Mouse (Mus musculus) lung, postnatal 10 days (tissue): Measurements from ENCODE around the gene Clec9a.

Experiments
- DNase-seq: peaks from one replicate; pipeline ENCODE4 v3.0.0; 2021

The Clec9a gene

DNA sequence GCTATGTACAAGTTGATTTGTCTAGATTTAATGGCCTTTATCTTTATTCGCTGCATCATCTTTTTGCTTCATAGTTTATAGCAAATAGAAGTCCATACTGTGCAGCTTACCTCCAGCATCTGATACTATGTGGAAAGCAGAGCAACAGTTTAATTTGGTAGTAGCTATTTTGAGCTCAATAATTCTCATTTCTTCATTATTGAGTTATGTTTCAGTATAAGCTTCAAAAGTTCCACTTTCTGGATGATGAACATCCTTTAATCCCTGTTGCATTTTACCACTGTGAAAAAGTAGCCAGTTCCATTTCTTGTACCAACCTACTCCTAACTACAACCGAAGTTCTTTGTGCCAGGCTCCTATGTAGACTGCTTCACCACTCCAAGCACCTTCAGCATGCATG, at the start of gene Clec9a:
Clec9a (plus strand) TSS at position 301 of the 400 bp plus-strand sequence.
- no peak for DNase-seq

DNA sequence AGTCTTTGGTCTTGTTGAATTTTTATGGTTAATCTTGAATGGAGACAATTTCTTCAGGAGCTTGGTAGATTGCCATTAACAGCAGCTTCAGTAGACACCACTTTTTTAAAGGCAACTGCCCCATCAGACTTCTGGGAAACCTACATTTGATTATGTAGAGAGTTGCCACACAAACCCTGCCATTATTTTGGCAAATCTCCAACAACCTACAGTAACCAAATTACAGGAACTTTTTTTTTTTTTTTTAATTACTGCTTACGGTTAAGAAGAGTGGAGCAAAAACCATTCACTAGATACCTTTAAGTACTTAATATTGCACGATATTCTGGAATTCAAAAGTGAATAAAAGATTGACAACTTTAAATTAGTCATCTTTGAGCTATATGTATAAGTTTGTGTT, 49.1 kb upstream of the Clec9a start:
- DNase-seq, result no peak

DNA sequence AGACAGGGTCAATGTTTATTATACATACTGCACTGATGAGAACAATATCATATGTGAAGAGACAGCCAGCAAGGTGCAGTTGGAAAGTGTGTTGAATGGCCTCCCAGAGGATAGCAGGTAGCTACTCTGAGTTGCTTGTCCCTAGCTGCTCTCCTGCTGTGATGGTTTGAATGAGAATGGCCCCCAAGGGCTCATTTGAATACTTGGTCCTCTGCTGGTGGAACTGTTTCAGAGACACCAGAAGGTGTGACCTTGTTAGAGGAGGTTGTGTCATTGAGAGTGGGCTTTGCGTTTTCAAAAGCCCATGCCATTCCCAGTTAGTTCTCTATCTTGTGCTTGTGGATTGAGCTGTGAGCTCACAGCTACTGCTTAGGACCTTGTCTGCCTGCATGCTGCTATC, 44.7 kb upstream of the Clec9a start:
- DNase-seq, result no peak

DNA sequence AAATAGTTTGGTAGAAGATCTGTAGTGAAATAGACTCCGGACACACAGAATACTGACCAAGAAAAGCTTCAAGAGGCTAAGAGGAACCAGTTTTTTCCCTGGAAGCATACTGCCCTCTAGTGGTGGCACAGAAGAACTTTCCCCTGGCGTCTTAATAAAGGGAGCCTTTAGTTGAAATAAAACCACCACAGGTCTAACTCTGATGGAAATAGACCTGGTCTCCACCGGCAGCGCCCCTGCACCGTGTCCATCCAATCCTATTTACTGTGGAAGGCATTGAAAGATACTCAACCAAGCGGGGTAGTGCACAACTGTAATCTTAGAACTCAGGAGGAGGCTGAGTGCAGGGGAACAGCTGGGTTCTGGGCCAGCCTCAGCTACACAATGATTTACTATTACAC, 42.7 kb upstream of the Clec9a start:
- DNase-seq, result peak; percentile 66

DNA sequence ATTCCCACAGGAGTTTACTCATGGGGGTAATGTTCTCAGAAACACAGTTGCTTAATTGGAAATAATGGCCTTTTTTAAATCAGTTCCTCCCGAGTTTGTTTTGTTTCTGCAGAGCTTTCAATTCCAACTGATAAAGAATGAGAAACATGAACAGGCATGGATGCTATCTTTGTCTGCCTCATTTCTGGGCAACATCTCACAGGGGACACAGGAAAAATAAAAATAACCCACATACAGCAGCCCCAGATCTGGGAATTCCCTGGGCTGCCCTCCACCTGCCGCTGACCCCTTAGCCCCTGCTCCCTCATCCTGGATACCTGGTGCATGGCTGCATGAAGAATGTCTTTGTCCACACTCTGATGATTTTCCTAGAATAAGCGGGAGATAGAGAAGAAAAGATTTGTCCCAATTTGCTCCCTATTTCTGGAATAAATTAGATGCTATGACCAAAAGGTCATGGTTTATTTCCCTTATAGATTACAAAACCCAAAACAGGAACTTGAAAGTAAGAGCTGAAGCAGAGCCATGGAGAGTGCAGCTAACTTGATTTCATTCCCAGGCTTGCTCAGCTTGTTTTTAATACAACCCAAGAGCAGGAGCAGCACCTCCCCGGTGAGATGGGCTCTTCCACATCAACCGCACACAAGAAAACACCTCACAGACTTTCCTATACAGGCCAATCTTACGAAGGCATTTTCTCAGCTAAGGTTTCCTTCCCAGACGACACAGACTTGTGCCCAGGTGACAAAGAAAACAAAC, 39.1 kb upstream of the Clec9a start:
- DNase-seq, result no peak

DNA sequence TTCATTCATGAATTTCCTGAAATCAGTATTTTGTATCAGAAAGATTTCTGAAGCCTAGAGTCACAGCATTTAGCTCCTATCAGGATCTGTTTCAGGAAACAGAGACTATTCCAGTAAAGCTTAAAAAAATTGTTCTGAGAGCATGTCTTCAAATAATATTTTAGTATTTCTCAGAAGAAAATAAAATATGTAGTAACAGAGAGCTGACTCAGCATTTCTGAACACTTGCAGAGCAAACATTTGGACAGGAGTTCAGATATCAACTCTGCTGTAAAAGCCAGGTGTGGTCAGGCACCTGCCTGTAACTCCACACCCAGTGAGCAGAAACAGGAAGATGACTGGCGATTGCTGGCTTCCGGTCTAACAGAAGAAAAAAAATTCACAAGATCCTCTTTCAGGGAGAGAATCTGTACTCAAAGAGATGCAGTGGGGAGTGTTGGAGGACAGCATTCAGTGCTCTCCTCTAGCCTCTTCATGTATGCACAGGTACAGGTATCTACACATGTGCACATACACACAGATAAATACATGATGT, 33.7 kb upstream of the Clec9a start:
- DNase-seq, result no peak

DNA sequence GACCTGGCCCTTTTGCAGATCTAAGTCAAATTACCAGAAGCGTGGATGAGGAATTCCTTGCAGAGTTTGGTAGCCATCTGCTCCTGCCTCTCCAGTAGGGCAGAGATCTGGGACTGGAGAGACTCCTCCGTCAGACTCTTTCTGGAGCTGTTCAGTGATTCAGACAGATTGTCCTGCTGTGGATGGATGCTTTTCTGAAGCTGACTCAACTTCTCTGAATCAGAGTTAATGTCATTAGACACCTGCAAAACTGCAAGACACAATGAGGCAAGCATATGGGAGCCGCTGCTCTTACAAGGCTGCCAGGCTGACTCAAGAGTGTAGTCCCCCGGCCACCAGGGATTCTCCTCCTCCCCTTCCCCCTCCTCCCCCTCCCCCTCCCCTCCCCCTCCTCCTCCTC, 28.2 kb upstream of the Clec9a start:
- DNase-seq, result no peak

DNA sequence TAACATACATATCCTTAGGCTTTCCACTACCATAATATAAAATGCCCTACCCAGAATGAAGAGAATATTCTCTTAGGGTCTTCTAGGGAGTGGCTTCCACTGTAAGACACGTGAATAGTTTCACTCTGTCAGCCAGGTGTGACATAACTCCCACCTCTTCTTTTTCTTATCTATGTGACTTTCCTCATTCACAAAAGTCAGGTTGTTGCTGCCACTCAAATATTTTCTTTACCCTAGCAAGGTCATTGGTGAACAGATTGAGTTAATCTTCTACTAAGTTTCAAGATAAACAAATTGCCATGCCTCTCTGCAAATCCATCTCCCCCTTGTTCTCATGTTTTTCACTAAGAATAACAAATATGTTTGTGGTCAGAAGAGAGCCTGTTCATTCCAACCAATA, 26.9 kb upstream of the Clec9a start:
- DNase-seq, result no peak

DNA sequence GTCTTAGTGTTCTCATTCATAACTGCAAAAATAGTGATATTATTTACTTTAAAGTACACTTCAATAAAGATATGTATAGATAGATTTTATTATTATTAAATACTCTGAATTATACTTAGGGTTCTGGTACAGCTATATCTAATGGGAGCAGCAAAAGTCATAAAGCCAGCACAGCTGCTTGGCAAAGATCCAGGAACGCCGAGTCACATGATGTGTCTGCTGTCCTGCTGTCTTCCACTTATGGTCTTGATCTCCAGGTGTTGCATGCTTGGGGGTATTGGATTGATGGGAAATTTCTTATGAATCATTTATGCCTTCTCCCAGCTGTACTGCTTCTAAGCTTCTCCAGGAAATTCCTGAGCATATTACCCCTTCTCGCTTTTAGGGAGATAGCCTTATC, 25.2 kb upstream of the Clec9a start:
- DNase-seq, result no peak

DNA sequence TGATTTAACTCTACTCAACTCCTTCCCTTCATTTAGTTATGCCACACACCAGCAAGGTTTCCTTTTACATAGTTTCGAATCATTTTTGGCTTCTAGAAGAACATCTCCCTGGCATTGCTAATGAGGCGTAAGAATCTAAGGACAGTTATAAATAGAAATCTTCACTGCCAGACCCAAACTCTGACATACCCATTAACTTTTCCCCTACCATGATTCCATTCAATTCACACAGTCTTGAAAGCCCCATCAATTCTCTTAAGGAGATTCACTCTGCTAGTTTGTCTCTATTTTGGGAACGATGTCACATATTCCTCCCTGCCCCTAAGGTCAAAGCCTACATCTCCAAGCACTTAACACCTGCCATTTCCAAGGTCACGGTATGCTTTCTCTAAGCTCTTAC, 23.7 kb upstream of the Clec9a start:
- no peak for DNase-seq

DNA sequence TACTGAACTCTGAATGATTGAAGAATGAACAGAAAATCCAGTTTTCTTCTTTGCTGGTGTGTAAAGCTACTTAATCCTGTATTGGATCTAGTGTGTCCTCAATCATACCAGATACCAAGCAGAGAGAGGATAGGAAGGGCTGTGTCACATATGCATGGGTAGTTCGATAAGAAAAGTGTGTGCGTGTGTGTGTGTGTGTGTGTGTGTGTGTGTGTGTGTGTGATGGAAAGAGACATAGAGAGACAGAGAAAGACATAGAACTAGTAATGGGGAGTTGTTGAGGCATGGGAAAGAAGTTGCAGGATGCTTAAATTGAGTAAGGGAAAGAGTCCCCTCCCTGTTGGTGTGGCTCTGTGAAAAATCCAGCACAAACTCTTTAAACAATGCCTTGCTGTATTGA, 22.9 kb upstream of the Clec9a start, which contains the start of gene Clec12b:
Clec12b (minus strand) TSS at position 101 of the 400 bp plus-strand sequence.
- no peak for DNase-seq

DNA sequence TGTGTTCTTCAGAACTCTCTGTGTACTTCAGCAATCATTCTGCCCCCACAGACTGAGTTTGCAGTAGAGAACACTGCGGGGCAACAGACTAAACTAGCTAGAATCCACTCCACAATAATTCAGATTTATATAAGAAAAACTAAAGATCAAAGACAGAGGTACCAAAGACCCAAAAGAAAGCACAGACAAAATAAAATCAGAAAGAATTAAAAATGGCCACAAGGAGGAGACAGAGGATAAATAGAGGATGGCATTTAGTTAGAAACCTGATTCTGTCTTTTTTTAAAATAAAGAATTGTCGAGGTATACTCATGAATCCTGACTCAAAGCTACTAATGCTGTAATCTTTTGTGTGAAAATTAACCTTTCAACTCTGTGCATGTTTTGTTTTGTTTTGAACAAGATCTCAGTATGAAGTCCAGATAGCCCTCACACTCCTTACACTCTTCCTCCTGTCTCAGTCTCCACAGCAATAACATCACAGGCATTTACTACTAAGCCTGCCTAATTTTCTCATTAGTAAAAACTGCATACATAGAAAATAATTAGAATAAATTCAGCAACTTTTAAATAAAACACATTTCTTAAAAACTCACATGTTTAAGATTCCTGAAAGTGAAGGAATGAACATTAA, 15.5 kb upstream of the Clec9a start:
- no peak for DNase-seq

DNA sequence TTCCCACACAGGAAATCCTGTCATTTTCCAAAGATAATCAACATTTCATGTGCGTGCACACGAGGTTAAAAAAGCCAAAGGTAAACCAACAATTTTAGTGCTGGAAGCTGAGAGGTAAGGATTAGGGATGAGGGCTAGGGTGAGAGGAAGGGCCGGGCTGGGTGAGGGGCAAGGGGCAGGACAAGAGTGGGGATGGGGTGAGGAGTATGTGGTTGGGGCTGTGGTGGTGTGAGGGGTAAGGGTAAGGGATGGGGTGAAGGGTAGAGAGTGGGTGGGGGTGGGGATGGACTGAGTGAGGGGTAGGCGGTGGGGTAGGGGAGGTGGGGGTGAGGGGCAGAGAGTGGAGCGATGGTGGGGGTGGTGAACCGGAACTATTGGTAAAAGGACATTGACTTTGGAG, 14.9 kb upstream of the Clec9a start:
- DNase-seq, result no peak

DNA sequence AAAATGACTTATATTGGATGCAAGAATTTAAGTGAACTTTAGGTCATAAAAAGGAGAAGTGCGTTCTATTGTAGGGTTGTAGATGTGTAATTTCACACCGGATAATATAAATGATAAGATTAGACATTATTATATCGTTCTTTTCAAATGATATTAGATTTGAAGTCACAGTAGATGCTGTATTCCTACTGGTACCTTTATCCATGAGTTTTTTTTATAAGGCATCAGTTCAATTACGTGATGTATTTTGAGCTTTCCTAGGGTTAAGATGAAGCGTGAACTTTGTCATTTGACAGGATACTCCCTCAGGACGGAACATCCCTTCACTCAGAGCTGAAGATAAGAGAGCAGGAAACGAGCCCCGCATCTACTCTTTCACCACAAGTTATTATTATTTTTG, 11.7 kb upstream of the Clec9a start, which contains the start of gene Clec1b:
Clec1b (plus strand) TSS at position 301 of the 400 bp plus-strand sequence.
- no peak for DNase-seq

DNA sequence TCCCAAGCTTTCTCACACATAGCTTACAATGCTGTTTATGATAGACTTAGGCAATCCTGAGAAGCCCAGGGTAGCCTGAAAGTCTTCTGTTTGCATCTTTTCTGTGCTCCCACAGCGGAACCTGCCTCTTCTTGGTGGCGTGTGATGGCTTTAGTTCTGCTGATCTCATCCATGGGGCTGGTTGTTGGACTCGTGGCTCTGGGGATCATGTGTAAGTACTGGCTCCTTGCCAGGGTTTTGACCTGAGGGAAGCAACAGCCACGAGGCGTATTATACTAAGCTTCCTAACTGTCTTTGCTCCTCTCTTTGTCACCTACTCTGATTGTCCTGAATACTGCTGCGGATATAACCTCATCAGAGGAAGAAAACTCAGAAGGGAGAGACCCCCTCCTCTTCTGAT, 8.7 kb upstream of the Clec9a start:
- DNase-seq, result peak; percentile 43

DNA sequence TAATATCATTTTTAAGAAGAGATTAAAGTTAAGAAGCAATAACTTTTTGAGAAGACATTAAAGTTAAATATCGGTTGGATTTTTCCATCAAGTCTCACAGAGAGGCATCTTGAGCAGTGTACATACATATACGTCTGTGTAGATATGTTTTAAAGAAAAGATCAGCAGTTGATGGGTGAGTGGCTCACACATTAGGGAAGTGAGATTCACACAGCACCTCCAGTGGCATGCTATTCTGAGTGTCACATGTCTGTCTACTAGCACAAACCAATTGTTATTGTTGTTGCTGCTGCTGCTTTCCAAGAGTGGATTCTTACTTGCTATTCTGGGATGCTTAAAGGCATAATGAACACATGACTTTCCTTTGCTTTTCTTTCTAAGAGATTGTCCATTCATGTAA, 6.3 kb upstream of the Clec9a start:
- no peak for DNase-seq

DNA sequence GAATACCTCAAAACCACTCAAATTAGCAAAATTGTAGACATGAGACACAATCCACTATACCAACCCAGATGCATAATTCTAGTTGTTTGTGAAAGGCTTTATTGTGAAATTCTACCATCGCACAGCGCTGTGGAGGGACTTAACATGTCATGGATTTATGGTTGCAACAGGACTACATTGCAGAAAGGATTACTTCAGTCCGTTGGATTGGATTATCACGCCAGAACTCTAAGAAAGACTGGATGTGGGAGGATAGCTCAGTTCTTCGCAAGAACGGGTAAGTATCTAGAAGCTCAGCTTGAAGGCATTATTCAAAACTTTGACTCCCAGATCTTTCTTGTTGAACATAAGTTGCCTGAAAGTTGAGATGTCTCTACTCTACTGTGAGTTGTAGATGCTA, 5.3 kb upstream of the Clec9a start:
- DNase-seq, result no peak

DNA sequence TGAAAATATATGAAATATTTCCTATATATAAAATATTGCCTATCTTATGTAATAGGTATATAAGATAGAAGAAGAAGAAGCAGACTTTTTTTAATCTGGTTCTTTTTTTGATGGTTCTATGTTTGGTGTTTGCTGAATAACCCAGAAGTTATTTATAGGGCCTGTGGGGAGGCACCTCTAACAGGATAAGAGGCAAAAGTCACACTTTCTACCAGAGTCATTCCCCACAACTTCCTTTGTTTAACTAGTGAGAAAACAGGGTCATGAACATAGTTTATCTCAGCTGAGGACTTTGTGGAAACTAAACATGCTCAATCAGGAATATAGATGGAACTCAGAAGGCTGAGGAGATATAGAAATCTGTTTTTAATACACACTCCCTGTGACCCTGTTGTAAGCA, 2.7 kb upstream of the Clec9a start:
- DNase-seq, result no peak

DNA sequence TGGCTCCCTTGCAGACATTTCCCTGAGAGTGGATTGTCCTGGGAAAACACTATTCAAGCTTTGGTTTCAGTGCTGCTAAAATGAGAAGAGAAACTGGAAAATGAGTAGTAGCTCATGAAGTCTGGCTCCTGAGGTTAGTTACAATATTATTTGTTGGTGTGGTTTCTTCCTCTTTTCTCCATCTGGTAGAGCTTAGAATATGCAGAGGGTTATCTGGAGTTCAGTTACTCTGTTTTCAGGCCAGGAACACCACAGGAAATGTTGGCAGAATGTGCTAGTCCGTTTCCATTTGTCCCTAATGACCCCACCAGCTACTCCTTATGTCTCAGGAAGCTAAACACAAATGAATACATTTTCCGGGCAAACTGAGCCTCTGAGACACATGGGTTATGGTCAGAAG, 1.3 kb upstream of the Clec9a start:
- DNase-seq, result no peak

DNA sequence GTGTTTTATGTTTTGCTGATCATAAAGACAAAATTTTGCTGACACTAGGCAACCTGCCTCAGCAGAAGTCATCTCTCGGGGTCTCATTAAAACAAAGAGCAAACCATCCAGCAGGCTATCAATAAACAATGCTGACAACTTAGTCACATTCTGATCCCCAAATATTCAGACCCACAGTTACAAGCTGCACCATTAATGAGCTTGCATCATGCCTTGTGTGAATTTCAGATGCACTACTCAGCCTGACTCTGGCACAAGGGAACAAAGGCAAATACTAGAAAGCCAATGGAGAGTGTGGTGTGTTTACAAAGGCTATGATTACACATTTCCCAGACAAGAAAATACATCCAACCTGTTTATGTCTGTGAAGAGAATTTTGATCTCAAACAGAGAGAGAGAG, 5.5 kb downstream of the Clec9a start:
- DNase-seq, result no peak

DNA sequence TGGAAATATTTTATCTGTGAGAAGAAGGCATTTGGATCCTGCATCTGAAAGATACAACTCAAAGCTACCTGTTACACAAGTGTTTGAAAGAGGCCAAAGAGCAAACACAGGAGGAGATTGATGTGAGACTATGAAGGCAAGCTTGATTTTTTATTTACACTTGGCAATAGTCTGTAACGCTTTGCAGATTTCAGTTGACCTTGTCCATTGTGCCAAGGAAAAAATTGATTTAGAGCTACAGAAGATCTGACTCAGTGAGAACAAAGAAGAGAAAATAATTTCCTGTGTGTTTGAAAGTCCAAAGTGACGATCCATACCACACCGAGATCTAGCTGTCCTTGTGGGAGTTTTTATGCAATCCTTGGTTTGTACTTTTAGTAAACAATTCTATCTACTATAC, 13.6 kb downstream of the Clec9a start:
- no peak for DNase-seq

DNA sequence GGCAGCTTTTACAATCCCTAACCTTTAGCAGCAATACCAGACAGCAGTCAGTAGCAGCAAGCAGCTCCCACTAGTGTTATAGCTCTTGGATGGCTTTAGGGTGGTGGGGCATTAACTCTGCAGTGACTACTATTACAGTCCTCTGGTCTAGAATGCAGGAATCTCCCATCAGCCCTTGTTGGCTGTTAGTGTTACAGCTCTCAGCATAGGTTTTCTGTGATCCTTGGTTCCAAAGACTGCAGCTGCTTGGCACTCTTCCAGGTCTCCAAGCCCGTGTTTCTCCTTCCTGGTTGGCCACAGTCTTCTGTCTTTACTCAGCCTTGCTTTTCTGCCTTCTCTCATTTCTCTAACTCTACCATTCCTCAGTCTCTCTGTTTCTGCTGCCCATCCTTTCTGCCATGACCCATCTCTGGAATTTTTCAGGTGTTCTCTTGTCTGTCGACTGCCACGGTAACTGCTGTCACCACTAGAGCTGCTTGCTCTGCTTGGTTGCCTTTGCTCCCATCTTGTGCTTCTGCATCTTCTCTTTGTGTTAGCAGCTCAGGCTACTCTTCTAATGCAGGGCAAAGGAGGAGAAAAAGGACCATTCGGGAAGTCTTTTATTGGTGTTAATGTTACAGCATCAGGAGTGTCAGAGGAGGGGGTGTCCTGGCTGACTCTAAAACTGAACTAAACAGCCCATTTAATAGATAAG, 14.5 kb downstream of the Clec9a start:
- DNase-seq, result peak; percentile 38

DNA sequence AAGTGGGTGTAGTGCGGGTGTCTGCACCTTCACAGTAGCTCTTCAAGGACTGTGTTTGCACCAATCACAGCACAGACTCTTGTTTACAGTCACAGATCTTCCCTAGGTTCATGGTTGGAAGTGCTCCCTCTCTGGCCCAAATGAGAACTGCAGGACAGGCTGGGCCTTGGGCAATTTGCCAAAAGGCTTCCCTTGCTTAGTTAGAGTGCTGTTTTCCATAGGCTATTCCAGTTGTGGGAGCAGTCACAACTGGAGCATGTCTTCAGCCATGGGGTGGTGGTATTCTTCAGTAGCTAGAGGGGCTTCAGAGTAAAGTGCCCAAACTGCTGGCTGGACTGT, 15.0 kb downstream of the Clec9a start:
- DNase-seq, result peak; percentile 88

DNA sequence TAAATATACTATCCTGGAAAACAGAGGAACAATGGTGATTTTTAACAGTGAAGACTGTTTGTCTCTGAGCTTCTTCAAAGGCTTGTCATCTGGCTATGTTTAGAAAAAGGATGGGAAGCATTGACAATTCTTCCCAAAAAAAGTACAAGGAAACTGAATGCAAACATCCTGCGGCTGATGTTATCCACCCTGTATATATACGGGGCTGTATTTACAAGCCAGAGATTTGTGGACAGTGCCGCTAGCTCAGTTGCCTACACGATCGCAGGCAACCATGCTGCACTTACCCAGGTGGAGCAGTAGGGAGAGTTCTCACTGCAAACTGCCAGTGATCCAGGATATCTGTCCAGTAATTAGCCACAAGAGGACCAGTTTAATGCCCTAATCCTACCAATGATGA, 16.6 kb downstream of the Clec9a start:
- DNase-seq, result peak; percentile 51
